ENCODE assay signal across 8 mouse cellular contexts in genomic region chr2:9879092-9879491, GRCm38 (mm10). TPM values are rescaled to one million over a fixed set of nuclear protein-coding genes. Genes with fewer than 3 reads are reported as not detected.
DNase-seq lines count a peak whose midpoint lies in the region; ATAC-seq and TF ChIP-seq lines count a peak whose summit lies in the region.

No protein-coding gene starts in this region.

- H3K36me3 ChIP-seq in kidney, embryonic 16.5 days (ENCODE audit: insufficient read depth, low read length): no peaks in the 10 kb centered on the region
- no peaks in the 10 kb centered on the region for H3K36me3 ChIP-seq in hindbrain, embryonic 12.5 days
- H3K36me3 ChIP-seq in megakaryocyte, embryonic 14.5 days (replicated peaks; ENCODE audit: low read length): no peaks in the 10 kb centered on the region

- H3K4me1 ChIP-seq in kidney, embryonic 16.5 days (ENCODE audit: insufficient read depth, low read length): peaks cover 25% of the 10 kb centered on the region; the same call in 1 of the 2 replicates
- H3K4me1 ChIP-seq in bone marrow, adult 2 months (ENCODE audit: control insufficient read depth, insufficient read depth, low read length): no peaks in the 10 kb centered on the region; the same call in 1 of the 2 replicates
- H3K4me1 ChIP-seq in hindbrain, embryonic 12.5 days: peaks cover 36% of the 10 kb centered on the region
- H3K4me1 ChIP-seq in megakaryocyte, embryonic 14.5 days: peaks cover 72% of the 10 kb centered on the region

- H3K27ac ChIP-seq in kidney, embryonic 16.5 days (ENCODE audit: low read length): peak overlapping the region; percentile 82
- H3K27ac ChIP-seq in bone marrow, adult 2 months (ENCODE audit: control insufficient read depth, insufficient read depth, low read depth, low read length, poor library complexity): no peak overlapping the region
- no peak overlapping the region; the same call in 1 of the 2 replicates for H3K27ac ChIP-seq in hindbrain, embryonic 12.5 days

- ATAC-seq in kidney, embryonic 16.5 days (ENCODE audit: low FRiP score, low TSS enrichment): no peak
- peak; percentile 3; the same call in 1 of the 2 replicates for ATAC-seq in hindbrain, embryonic 12.5 days (ENCODE audit: low FRiP score)

- peak overlapping the region; percentile 70 for H3K9ac ChIP-seq in kidney, embryonic 16.5 days (replicated peaks; ENCODE audit: low read length)
- H3K9ac ChIP-seq in hindbrain, embryonic 12.5 days: no peak overlapping the region

- under 1% methylated on average over 22 of the region's 22 CpGs for WGBS in kidney, embryonic 16.5 days
- WGBS in bone marrow, adult 2 months: under 1% methylated on average over 22 of the region's 22 CpGs
- under 1% methylated on average over 22 of the region's 22 CpGs for WGBS in hindbrain, embryonic 12.5 days

- TF ChIP-seq POLR2A in bone marrow, adult 2 months (IDR thresholded peaks at IDR 0.05; ENCODE audit: borderline replicate concordance, control insufficient read depth, low read depth, low read length): no peak

- H3K9me3 ChIP-seq in kidney, embryonic 16.5 days (ENCODE audit: low read length): no peaks in the 10 kb centered on the region
- no peaks in the 10 kb centered on the region for H3K9me3 ChIP-seq in hindbrain, embryonic 12.5 days (replicated peaks)
- H3K9me3 ChIP-seq in megakaryocyte, embryonic 14.5 days: peaks cover 3% of the 10 kb centered on the region; the same call in 1 of the 2 replicates

- H3K4me2 ChIP-seq in kidney, embryonic 16.5 days (replicated peaks; ENCODE audit: low read depth, low read length): peak overlapping the region; percentile 90
- H3K4me2 ChIP-seq in hindbrain, embryonic 12.5 days (replicated peaks): peak overlapping the region; percentile 77

- no peak for DNase-seq in kidney, adult 8-10 months
- no peak for DNase-seq in T-cell, adult 2 months (ENCODE audit: low spot score)
- DNase-seq in layer of hippocampus, adult 9-10 months (ENCODE audit: low spot score): no peak
- no peak for DNase-seq in adrenal gland, adult (ENCODE audit: inconsistent age in 2 of 2, low spot score in 1 of 2)

- peaks cover 75% of the 10 kb centered on the region for H3K27me3 ChIP-seq in kidney, embryonic 16.5 days (ENCODE audit: insufficient read depth, low read length)
- peaks cover 81% of the 10 kb centered on the region for H3K27me3 ChIP-seq in hindbrain, embryonic 12.5 days
- peaks cover 98% of the 10 kb centered on the region for H3K27me3 ChIP-seq in megakaryocyte, embryonic 14.5 days (replicated peaks)

- no peak for TF ChIP-seq CTCF in bone marrow, adult 2 months (IDR thresholded peaks at IDR 0.05; ENCODE audit: control insufficient read depth, insufficient read depth, low read length)

- H3K4me3 ChIP-seq in kidney, embryonic 16.5 days (ENCODE audit: low read length): peak overlapping the region; percentile 55
- H3K4me3 ChIP-seq in bone marrow, adult 2 months (replicated peaks; ENCODE audit: control insufficient read depth, low read depth, low read length): peak overlapping the region; percentile 33
- H3K4me3 ChIP-seq in hindbrain, embryonic 12.5 days: peak overlapping the region; percentile 42
- H3K4me3 ChIP-seq in megakaryocyte, embryonic 14.5 days (replicated peaks): peak overlapping the region; percentile 92

RNA-seq across cellular contexts. Expression of gene 4930412O13Rik, which starts 2.0 kb away (rescaled TPM):
- 2.8 and 3.2 TPM in 2 replicates for polyA plus RNA-seq in kidney, embryonic 16.5 days (2015; fragmentation: Nextera tagmentation; extraction: Ambion mirVana)
- polyA plus RNA-seq in bone marrow, adult 2 months (2011; ENCODE audit: insufficient read depth, insufficient read length, low replicate concordance, missing spikeins): not detected in 2 replicates
- polyA plus RNA-seq in hindbrain, embryonic 12.5 days (2016; fragmentation: Nextera tagmentation; extraction: Ambion mirVana): 1.1 and 2.9 TPM in 2 replicates
- not detected in 2 replicates for polyA plus RNA-seq in megakaryocyte, embryonic 14.5 days (2012; ENCODE audit: insufficient read depth, low replicate concordance)

RNA-seq across cellular contexts. Expression of gene 9230102O04Rik, which starts 10.2 kb away (rescaled TPM):
- 6.7 and 7.2 TPM in 2 replicates for polyA plus RNA-seq in kidney, embryonic 16.5 days (2015; fragmentation: Nextera tagmentation; extraction: Ambion mirVana)
- not detected in 2 replicates for polyA plus RNA-seq in bone marrow, adult 2 months (2011; ENCODE audit: insufficient read depth, insufficient read length, low replicate concordance, missing spikeins)
- polyA plus RNA-seq in hindbrain, embryonic 12.5 days (2016; fragmentation: Nextera tagmentation; extraction: Ambion mirVana): 3.5 and 3.8 TPM in 2 replicates
- not detected in 2 replicates for polyA plus RNA-seq in megakaryocyte, embryonic 14.5 days (2012; ENCODE audit: insufficient read depth, low replicate concordance)

RNA-seq across cellular contexts. Expression of gene Gata3, which starts 10.7 kb away (rescaled TPM):
- 103 and 117 TPM in 2 replicates for polyA plus RNA-seq in kidney, embryonic 16.5 days (2015; fragmentation: Nextera tagmentation; extraction: Ambion mirVana)
- polyA plus RNA-seq in bone marrow, adult 2 months (2011; ENCODE audit: insufficient read depth, insufficient read length, low replicate concordance, missing spikeins): 1.7 and 6.1 TPM in 2 replicates
- 48.4 and 63.4 TPM in 2 replicates for polyA plus RNA-seq in hindbrain, embryonic 12.5 days (2016; fragmentation: Nextera tagmentation; extraction: Ambion mirVana)
- polyA plus RNA-seq in megakaryocyte, embryonic 14.5 days (2012; ENCODE audit: insufficient read depth, low replicate concordance): 0.36 TPM in 1 of 2 replicates, not detected in the other

Comparison
In these comparisons a context has a peak if more than half of its experiments do, and no peak if none do; other contexts are left out.
1. H3K4me3 ChIP-seq: peak in every context shown above with its lines; median percentile 92 in megakaryocyte, embryonic 14.5 days; 55 in kidney, embryonic 16.5 days; 42 in hindbrain, embryonic 12.5 days; 33 in bone marrow, adult 2 months.